Mouse (Mus musculus) embryo, embryonic 11 days (tissue): ENCODE results near the gene Nat8l.
"Not testable (repeated sequence)": the region's sequence is repeated elsewhere in the genome, so short reads cannot be mapped to it uniquely, and the experiment has no call there.

ENCODE experiments used
- DNase-seq: peaks from one replicate; pipeline ENCODE4 v3.0.0-alpha.2; 2015

Gene Nat8l

GRCm38 (mm10) chr5:33995843-33996693, at the start of gene Nat8l:
Gene Nat8l, plus strand, starts transcription at chr5:33995984.
- peak; percentile 93 for DNase-seq

GRCm38 (mm10) chr5:33947035-33947434, 48.7 kb upstream of the Nat8l start:
- not testable (repeated sequence) for DNase-seq

GRCm38 (mm10) chr5:33948314-33948713, 47.5 kb upstream of the Nat8l start:
- peak; percentile 10 for DNase-seq

GRCm38 (mm10) chr5:33953471-33954185, 42.2 kb upstream of the Nat8l start:
- no peak for DNase-seq

- DNase-seq, result peak; percentile 59
Measured at GRCm38 (mm10) chr5:33954354-33954753, 41.4 kb upstream of the Nat8l start.

GRCm38 (mm10) chr5:33955868-33956267, 39.9 kb upstream of the Nat8l start:
- peak; percentile 10 for DNase-seq

- DNase-seq, result no peak
Measured at GRCm38 (mm10) chr5:33959382-33959781, 36.4 kb upstream of the Nat8l start.

- DNase-seq, result no peak
Measured at GRCm38 (mm10) chr5:33974736-33975135, 21.0 kb upstream of the Nat8l start.

GRCm38 (mm10) chr5:33976267-33976666, 19.5 kb upstream of the Nat8l start:
- no peak for DNase-seq

GRCm38 (mm10) chr5:33982731-33983259, 13.0 kb upstream of the Nat8l start:
- no peak for DNase-seq

GRCm38 (mm10) chr5:33983309-33984121, 12.3 kb upstream of the Nat8l start, which contains the start of gene Gm1673:
Gene Gm1673, plus strand, starts transcription at chr5:33983433.
- peak; percentile 95 for DNase-seq

- peak; percentile 59 for DNase-seq
Measured at GRCm38 (mm10) chr5:33994671-33995625, 836 bp upstream of the Nat8l start.

- DNase-seq, result no peak
Measured at GRCm38 (mm10) chr5:33996694-33997045, 886 bp downstream of the Nat8l start.

GRCm38 (mm10) chr5:33997051-33997741, 1.4 kb downstream of the Nat8l start:
- DNase-seq, result peak; percentile 67

GRCm38 (mm10) chr5:33997829-33998504, 2.2 kb downstream of the Nat8l start:
- DNase-seq, result no peak

GRCm38 (mm10) chr5:33998505-33998877, 2.7 kb downstream of the Nat8l start:
- DNase-seq, result no peak

- no peak for DNase-seq
Measured at GRCm38 (mm10) chr5:33999466-34000090, 3.8 kb downstream of the Nat8l start.

- DNase-seq, result no peak
Measured at GRCm38 (mm10) chr5:34000809-34001208, 5.0 kb downstream of the Nat8l start.

GRCm38 (mm10) chr5:34001401-34001800, 5.6 kb downstream of the Nat8l start:
- DNase-seq, result no peak

- DNase-seq, result no peak
Measured at GRCm38 (mm10) chr5:34002636-34003035, 6.9 kb downstream of the Nat8l start.
